Mouse (Mus musculus) CH12.LX (cell line): ENCODE measurements around the gene Ccnb1. TPM values are rescaled to one million over a fixed set of nuclear protein-coding genes. Genes with fewer than 3 reads are reported as not detected.

Experiments used
- DNase-seq: peaks from one replicate; pipeline ENCODE4 v3.0.0-alpha.2; 2013; ENCODE audit errors: extremely low read depth
- H3K27ac ChIP-seq: 2 replicates; pipeline ENCODE4 v1.5.1; 2012; ENCODE audit warnings: low read depth, mild to moderate bottlenecking, control low read depth, moderate library complexity; ENCODE audit not compliant: insufficient read depth
- H3K27me3 ChIP-seq: replicated peaks from 2 replicates; pipeline ENCODE3; 2012; ENCODE audit warnings: inconsistent platforms
- H3K36me3 ChIP-seq, 2 experiments: replicated peaks in 1 of 2; 2 replicates each; pipeline versions ENCODE3 to v1.6.1; 2012; ENCODE audit warnings: inconsistent platforms in 1 of 2, low read length in 1 of 2, mild to moderate bottlenecking in 1 of 2, mixed read lengths in 1 of 2, moderate library complexity in 1 of 2; ENCODE audit not compliant: control insufficient read depth in 1 of 2, insufficient read depth in 1 of 2
- H3K4me1 ChIP-seq, 2 experiments: 2 replicates each; pipeline ENCODE4 v1.6.1; 2012; ENCODE audit warnings: inconsistent platforms in 1 of 2, moderate library complexity in 1 of 2; ENCODE audit not compliant: insufficient read depth in 2 of 2, control insufficient read depth in 1 of 2
- H3K4me2 ChIP-seq: 2 replicates; pipeline ENCODE4 v1.6.1; 2012; ENCODE audit warnings: low read depth, mild to moderate bottlenecking, control low read depth; ENCODE audit not compliant: poor library complexity, insufficient read depth, severe bottlenecking
- H3K4me3 ChIP-seq, 3 experiments: fragments of 150-350 bp in 1 of 3; sonication (generic) in 1 of 3; replicated peaks in 1 of 3; 2 replicates each; pipeline versions ENCODE3 to v1.5.1; 2011 to 2012; ENCODE audit warnings: low read depth in 2 of 3, low read length in 2 of 3, mild to moderate bottlenecking in 2 of 3, moderate library complexity in 2 of 3, control low read depth in 1 of 3, improper control_type of control experiment in 1 of 3, inconsistent platforms in 1 of 3, mixed read lengths in 1 of 3; ENCODE audit not compliant: poor library complexity in 1 of 3
- H3K79me2 ChIP-seq: replicated peaks from 2 replicates; pipeline ENCODE4 v1.6.1; 2012; ENCODE audit warnings: mild to moderate bottlenecking, moderate library complexity; ENCODE audit not compliant: control insufficient read depth, poor library complexity, insufficient read depth, severe bottlenecking; ENCODE audit errors: extremely low read depth
- H3K9ac ChIP-seq: 2 replicates; pipeline ENCODE4 v1.6.1; 2012; ENCODE audit warnings: low read depth, mild to moderate bottlenecking, control low read depth, moderate library complexity; ENCODE audit not compliant: insufficient read depth
- H3K9me3 ChIP-seq: replicated peaks from 2 replicates; pipeline ENCODE3; 2012; ENCODE audit warnings: low read length, inconsistent platforms, mixed read lengths
- BHLHE40 ChIP-seq: IDR thresholded peaks from 2 replicates; pipeline ENCODE4 v1.6.1; 2011; ENCODE audit warnings: mild to moderate bottlenecking, low read depth, low read length, improper control_type of control experiment
- CHD1 ChIP-seq: IDR thresholded peaks from 2 replicates; pipeline ENCODE4 v1.6.1; 2012; ENCODE audit warnings: low read depth, low read length, improper control_type of control experiment, inconsistent platforms
- CTCF ChIP-seq, 2 experiments: IDR thresholded peaks in 1 of 2; conservative IDR thresholded peaks in 1 of 2; 2 replicates each; pipeline ENCODE4 v1.5.1; 2011 to 2012; ENCODE audit warnings: low read depth in 2 of 2, low read length in 2 of 2, improper control_type of control experiment in 1 of 2, inconsistent platforms in 1 of 2, mild to moderate bottlenecking in 1 of 2, moderate library complexity in 1 of 2
- ELF1 ChIP-seq: IDR thresholded peaks from 2 replicates; pipeline ENCODE4 v1.6.1; 2014; ENCODE audit warnings: low read depth, mild to moderate bottlenecking, inconsistent platforms, low read length, improper control_type of control experiment
- JUN ChIP-seq: IDR thresholded peaks from 2 replicates; pipeline ENCODE4 v1.6.1; 2011; ENCODE audit warnings: low read depth, mild to moderate bottlenecking, low read length, improper control_type of control experiment, moderate library complexity; ENCODE audit not compliant: insufficient read depth
- JUND ChIP-seq: conservative IDR thresholded peaks from 2 replicates; pipeline ENCODE4 v1.6.1; 2011; ENCODE audit warnings: low read depth, low read length, improper control_type of control experiment
- MAZ ChIP-seq: IDR thresholded peaks from 2 replicates; pipeline ENCODE4 v1.6.1; 2012; ENCODE audit warnings: low read depth, mild to moderate bottlenecking, inconsistent platforms, low read length, improper control_type of control experiment, moderate library complexity
- MEF2A ChIP-seq: IDR thresholded peaks from 2 replicates; pipeline ENCODE4 v1.6.1; 2014; ENCODE audit warnings: low read depth, mild to moderate bottlenecking, inconsistent platforms, low read length, improper control_type of control experiment, borderline replicate concordance
- MXI1 ChIP-seq: IDR thresholded peaks from 2 replicates; pipeline ENCODE4 v1.6.1; 2011; ENCODE audit warnings: mild to moderate bottlenecking, low read depth, low read length, improper control_type of control experiment
- POLR2AphosphoS2 ChIP-seq: IDR thresholded peaks from 2 replicates; pipeline ENCODE4 v1.6.1; 2011; ENCODE audit warnings: low read depth, low read length, improper control_type of control experiment
- SMC3 ChIP-seq: IDR thresholded peaks from 2 replicates; pipeline ENCODE4 v1.6.1; 2011; ENCODE audit warnings: low read depth, low read length, improper control_type of control experiment
- UBTF ChIP-seq: IDR thresholded peaks from 2 replicates; pipeline ENCODE4 v1.6.1; 2012; ENCODE audit warnings: low read depth, mild to moderate bottlenecking, inconsistent platforms, low read length, improper control_type of control experiment, moderate library complexity
- ZC3H11A ChIP-seq: IDR thresholded peaks from 2 replicates; pipeline ENCODE4 v1.6.1; 2012; ENCODE audit warnings: low read depth, mild to moderate bottlenecking, inconsistent platforms, low read length, improper control_type of control experiment
- ZMIZ1 ChIP-seq: IDR thresholded peaks from 2 replicates; pipeline ENCODE4 v1.6.1; 2012; ENCODE audit warnings: low read depth, mild to moderate bottlenecking, inconsistent platforms, low read length, improper control_type of control experiment
- ZNF384 ChIP-seq: IDR thresholded peaks from 2 replicates; pipeline ENCODE4 v1.6.1; 2012; ENCODE audit warnings: low read depth, low read length, improper control_type of control experiment, inconsistent platforms
- dilution Hi-C: fragments of 300-500 bp; cut with MboI; formaldehyde crosslinking; loops from 2 replicates; pipeline ENCODE4 v1.14.3; 2020; ENCODE audit warnings: low sequenced_read_pairs; ENCODE audit not compliant: extremely low pct_unique_long_range_greater_than_20kb, extremely low pct_ligation_motif_present
- in situ Hi-C: fragments of 300-500 bp; cut with MboI; formaldehyde crosslinking; loops from 3 replicates; pipeline ENCODE4 v1.14.3; 2019; ENCODE audit warnings: low sequenced_read_pairs, low pct_ligation_motif_present, low pct_unique_long_range_greater_than_20kb, mixed read lengths
- polyA plus RNA-seq: library from polyadenylated mRNA; unstranded; fragments of >175 nt; gene quantifications from 2 replicates; pipeline ENCODE4 v1.2.1, GENCODE M21; 2012; ENCODE audit warnings: low read depth; ENCODE audit not compliant: insufficient read length
- total RNA-seq, 2 experiments: library from RNA; depleted of rRNA; stranded (reverse); fragments of 300-350 nt in 1 of 2; fragments of >200 nt in 1 of 2; gene quantifications; 2 replicates each; pipeline ENCODE4 v1.2.3; 2012 to 2014

Gene Ccnb1
- total and polyA plus RNA-seq, 3 experiments, result 172 to 416 (median 243) TPM

DNA sequence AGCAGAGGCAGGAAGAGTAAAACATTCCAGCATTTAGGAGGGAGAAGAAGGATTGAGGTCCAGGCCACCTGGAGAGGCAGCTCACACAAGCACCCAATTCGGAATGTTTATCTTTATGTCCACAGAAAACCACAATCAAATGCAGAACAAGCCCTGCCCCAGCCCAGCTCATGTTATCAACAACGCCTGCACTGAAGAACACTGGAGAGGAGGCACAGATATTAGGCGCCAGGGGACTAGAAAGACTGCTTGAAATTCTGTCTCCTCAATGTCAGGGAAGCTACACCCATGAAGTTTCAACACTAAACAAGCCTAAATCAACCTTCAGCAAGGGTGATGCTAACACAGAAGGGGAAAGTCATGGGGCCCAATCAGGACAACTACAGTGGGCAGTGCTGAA, 8.9 kb downstream of the Ccnb1 start:
- Histone ChIP-seq H3K27me3 (no peaks in the 10 kb centered on the region), H3K4me1 (peaks cover 0 to 25% of the 10 kb centered on the region in 2 experiments; a peak in 2 of 4 replicates), H3K4me3 (no peak overlapping the region), H3K27ac (no peak overlapping the region), H3K9ac (no peak overlapping the region), H3K9me3 (no peaks in the 10 kb centered on the region), H3K36me3 (peaks cover 30 to 59% of the 10 kb centered on the region in 2 experiments), H3K79me2 (peaks cover 19% of the 10 kb centered on the region), H3K4me2 (no peak overlapping the region)
- DNase-seq, result no peak
- TF ChIP-seq SMC3 (no peak), JUN (no peak), ELF1 (no peak), JUND (no peak), ZNF384 (no peak), MEF2A (no peak), UBTF (no peak), MAZ (no peak), ZC3H11A (no peak), CTCF (conservative IDR thresholded peaks at IDR 0.05 in 1 of 2, IDR thresholded peaks at IDR 0.05 in 1 of 2; ENCODE audit: low read depth in 2 of 2, low read length in 2 of 2) (no peak), CHD1 (no peak)
- dilution Hi-C loops, result no loop called here
- in situ Hi-C loops, result no loop called here

GRCm38 (mm10) chr13:100776710-100777109, 9.7 kb downstream of the Ccnb1 start:
- no peak for DNase-seq
- H3K9me3 ChIP-seq, result no peaks in the 10 kb centered on the region
- dilution Hi-C loops (no loop called here), in situ Hi-C loops (no loop called here)
- peaks cover 0 to 23% of the 10 kb centered on the region in 2 experiments; a peak in 2 of 4 replicates for H3K4me1 ChIP-seq
- H3K4me2 ChIP-seq, result peak overlapping the region; percentile 60; the same call in 1 of the 2 replicates
- H3K27me3 ChIP-seq, result no peaks in the 10 kb centered on the region
- TF ChIP-seq POLR2AphosphoS2 (0 out of 2 replicates have a peak, but pooled peaks have one; percentile 21), ZMIZ1 (peak; percentile 51; the same call in 1 of the 2 replicates), BHLHE40 (no peak), MXI1 (0 out of 2 replicates have a peak, but pooled peaks have one; percentile 17)
- H3K9ac ChIP-seq, result no peak overlapping the region
- H3K79me2 ChIP-seq, result peaks cover 12% of the 10 kb centered on the region
- H3K4me3 ChIP-seq, result no peak overlapping the region
- peaks cover 31 to 58% of the 10 kb centered on the region in 2 experiments for H3K36me3 ChIP-seq
- H3K27ac ChIP-seq, result no peak overlapping the region
